Mouse (Mus musculus) small intestine, adult 2 months (tissue): Measurements from ENCODE around the gene Lman1l. TPM values are rescaled to one million over a fixed set of nuclear protein-coding genes. Genes with fewer than 3 reads are reported as not detected.

Experiments used
- H3K27ac ChIP-seq: fragments of 200-500 bp; 2 replicates; pipeline ENCODE4 v1.5.1; 2012; ENCODE audit warnings: low read depth, low read length, control low read depth, inconsistent platforms; ENCODE audit not compliant: insufficient read depth
- H3K27me3 ChIP-seq: fragments of 200-500 bp; 2 replicates; pipeline ENCODE4 v1.6.1; 2012; ENCODE audit warnings: mild to moderate bottlenecking, moderate library complexity, low read length, inconsistent platforms; ENCODE audit not compliant: control insufficient read depth, insufficient read depth
- H3K36me3 ChIP-seq: fragments of 200-500 bp; 2 replicates; pipeline ENCODE4 v1.6.1; 2012; ENCODE audit warnings: mild to moderate bottlenecking, low read length, control low read depth, inconsistent platforms; ENCODE audit not compliant: control insufficient read depth, insufficient read depth
- H3K4me1 ChIP-seq: fragments of 200-500 bp; 2 replicates; pipeline ENCODE4 v1.6.1; 2012; ENCODE audit warnings: low read length, inconsistent platforms, mixed read lengths; ENCODE audit not compliant: control insufficient read depth, insufficient read depth, insufficient read length
- H3K4me3 ChIP-seq: fragments of 200-500 bp; 2 replicates; pipeline ENCODE4 v1.5.1; 2012; ENCODE audit warnings: low read depth, mild to moderate bottlenecking, control low read depth, inconsistent platforms, low read length, moderate library complexity
- CTCF ChIP-seq: fragments of 200-500 bp; IDR thresholded peaks from 2 replicates; pipeline ENCODE4 v1.5.1; 2012; ENCODE audit warnings: low read depth, mild to moderate bottlenecking, control low read depth, inconsistent platforms, low read length, moderate library complexity, mixed read lengths; ENCODE audit not compliant: insufficient replicate concordance, insufficient read length; ENCODE audit errors: extremely low read depth
- POLR2A ChIP-seq: fragments of 200-500 bp; IDR thresholded peaks from 2 replicates; pipeline ENCODE4 v1.6.1; 2012; ENCODE audit warnings: low read depth, mild to moderate bottlenecking, control low read depth, inconsistent platforms, low read length, moderate library complexity
- WGBS: fragments of 180-500 bp; shearing (Covaris S2); methylation state at CpG from one replicate; pipeline ENCODE4 v1.1.7; 2018; 5-methylcytosine and 5-hydroxymethylcytosine counted together
- polyA plus RNA-seq: library from polyadenylated mRNA; depleted of rRNA; stranded (reverse); fragments of >200 nt; gene quantifications from 2 replicates; pipeline ENCODE4 v1.2.3, GENCODE M21; 2012

Lman1l gene
- polyA plus RNA-seq, 1 experiment = not detected

GRCm38 (mm10) chr9:57606139-57606851 lies 14.3 kb downstream of the Lman1l start, which contains the start of gene Cplx3:
TSS of gene Cplx3 (minus strand) at chr9:57606281.
- TF ChIP-seq POLR2A (no peak), CTCF (no peak)
- H3K27me3 ChIP-seq = peaks cover 5% of the 10 kb centered on the region
- H3K27ac ChIP-seq = no peak within 1 kb of the TSS
- H3K4me1 ChIP-seq = peaks cover 3% of the 10 kb centered on the region
- WGBS = 9% methylated on average over 24 of the region's 24 CpGs
- no peaks in the 10 kb centered on the region for H3K36me3 ChIP-seq
- no peak within 1 kb of the TSS for H3K4me3 ChIP-seq

GRCm38 (mm10) chr9:57605503-57605902 lies 15.1 kb downstream of the Lman1l start:
- Histone ChIP-seq H3K27ac (no peak overlapping the region), H3K4me3 (no peak overlapping the region), H3K27me3 (peaks cover 5% of the 10 kb centered on the region), H3K36me3 (no peaks in the 10 kb centered on the region), H3K4me1 (peaks cover 9% of the 10 kb centered on the region)
- 23% methylated on average over 9 of the region's 9 CpGs for WGBS
- TF ChIP-seq POLR2A (no peak), CTCF (no peak)

GRCm38 (mm10) chr9:57604875-57605274 lies 15.7 kb downstream of the Lman1l start:
- Histone ChIP-seq H3K27me3 (peaks cover 5% of the 10 kb centered on the region), H3K27ac (no peak overlapping the region), H3K4me1 (peaks cover 11% of the 10 kb centered on the region), H3K4me3 (no peak overlapping the region), H3K36me3 (no peaks in the 10 kb centered on the region)
- TF ChIP-seq CTCF = no peak
- TF ChIP-seq POLR2A = no peak
- 75% methylated on average over 4 of the region's 4 CpGs for WGBS

- Histone ChIP-seq H3K4me1 (peaks cover 11% of the 10 kb centered on the region), H3K4me3 (no peak overlapping the region), H3K36me3 (no peaks in the 10 kb centered on the region), H3K27me3 (peaks cover 5% of the 10 kb centered on the region), H3K27ac (no peak overlapping the region)
- TF ChIP-seq CTCF (no peak), POLR2A (no peak)
- 68% methylated on average over 8 of the region's 8 CpGs for WGBS
These were observed 18.5 kb downstream of the Lman1l start for GRCm38 (mm10) chr9:57602098-57602497.

GRCm38 (mm10) chr9:57601353-57601706 lies 19.2 kb downstream of the Lman1l start:
- 14% methylated on average over 2 of the region's 2 CpGs for WGBS

GRCm38 (mm10) chr9:57600620-57601352 lies 19.8 kb downstream of the Lman1l start:
- Histone ChIP-seq H3K4me1 (peaks cover 9% of the 10 kb centered on the region), H3K36me3 (peaks cover 3% of the 10 kb centered on the region; the same call in 1 of the 2 replicates), H3K4me3 (no peak overlapping the region), H3K27ac (no peak overlapping the region), H3K27me3 (peaks cover under 1% of the 10 kb centered on the region; the same call in 1 of the 2 replicates)
- TF ChIP-seq POLR2A (no peak), CTCF (no peak)
- 23% methylated on average over 3 of the region's 3 CpGs for WGBS

More at GRCm38 (mm10) chr9:57601353-57601706, 19.2 kb downstream of the Lman1l start:
- H3K4me1 ChIP-seq = peaks cover 11% of the 10 kb centered on the region
- 0 out of 2 replicates have a peak, but pooled peaks cover under 1% of the 10 kb centered on the region for H3K36me3 ChIP-seq
- H3K4me3 ChIP-seq = no peak overlapping the region
- peaks cover 5% of the 10 kb centered on the region for H3K27me3 ChIP-seq
- no peak overlapping the region for H3K27ac ChIP-seq
- no peak for TF ChIP-seq POLR2A
- no peak for TF ChIP-seq CTCF

GRCm38 (mm10) chr9:57598851-57599563 lies 21.6 kb downstream of the Lman1l start:
- H3K27ac ChIP-seq = no peak overlapping the region
- H3K27me3 ChIP-seq = no peaks in the 10 kb centered on the region
- TF ChIP-seq POLR2A (no peak), CTCF (no peak)
- WGBS = 74% methylated on average over 8 of the region's 8 CpGs
- peaks cover 14% of the 10 kb centered on the region for H3K4me1 ChIP-seq
- peaks cover 18% of the 10 kb centered on the region for H3K36me3 ChIP-seq
- no peak overlapping the region for H3K4me3 ChIP-seq
